Mouse (Mus musculus): ENCODE data around the gene Igsf9b.

- TF ChIP-seq CTCF (IDR thresholded peaks at IDR 0.05; ENCODE audit: extremely low read depth, insufficient read depth, low read length) (no peak), POLR2A (IDR thresholded peaks at IDR 0.05; ENCODE audit: extremely low read depth, insufficient read depth, low read length) (no peak)
These were observed 29.7 kb upstream of the Igsf9b start for GRCm38 (mm10) chr9:27269322-27269721.

Measured in cortical plate, adult 2 months (tissue).